ENCODE assay signal across 35 mouse cellular contexts in genomic region chr1:179861776-179862175, GRCm38 (mm10). TPM values are rescaled to one million over a fixed set of nuclear protein-coding genes. Genes with fewer than 3 reads are reported as not detected.
"Had no signal": no experiment of that assay in that cellular context is flagged by ENCODE, and none has a peak within 500 bp of the region (broad histone marks: within the 10 kb centered on the region; RNA-seq: fewer than 3 reads in every experiment).

No protein-coding gene starts in this region.

- H3K36me3 ChIP-seq: limb, embryonic 10.5 days; limb, embryonic 12.5 days; limb, embryonic 13.5 days; limb, embryonic 15.5 days; liver, embryonic 12.5 days; liver, embryonic 13.5 days; liver, embryonic 15.5 days; lung, embryonic 15.5 days; midbrain, embryonic 12.5 days; midbrain, embryonic 13.5 days; midbrain, embryonic 15.5 days; neural tube, embryonic 12.5 days had no signal

- H3K4me3 ChIP-seq: left cerebral cortex, adult 2 months; limb, embryonic 10.5 days; limb, embryonic 12.5 days; limb, embryonic 13.5 days; limb, embryonic 15.5 days; liver, embryonic 12.5 days; liver, embryonic 13.5 days; liver, embryonic 15.5 days; lung, embryonic 15.5 days; midbrain, embryonic 12.5 days; midbrain, embryonic 13.5 days; midbrain, embryonic 15.5 days; myocyte; neural tube, embryonic 12.5 days had no signal

- H3K27me3 ChIP-seq: limb, embryonic 12.5 days; limb, embryonic 13.5 days; limb, embryonic 15.5 days; liver, embryonic 12.5 days; liver, embryonic 13.5 days; liver, embryonic 15.5 days; lung, embryonic 15.5 days; megakaryocyte, embryonic 14.5 days; midbrain, embryonic 12.5 days; midbrain, embryonic 13.5 days; midbrain, embryonic 15.5 days; neural tube, embryonic 12.5 days had no signal

- H3K4me2 ChIP-seq: limb, embryonic 12.5 days; limb, embryonic 13.5 days; limb, embryonic 15.5 days; liver, embryonic 11.5 days; liver, embryonic 12.5 days; liver, embryonic 13.5 days; liver, embryonic 15.5 days; lung, embryonic 14.5 days; lung, embryonic 15.5 days; midbrain, embryonic 12.5 days; midbrain, embryonic 13.5 days; midbrain, embryonic 15.5 days; neural tube, embryonic 12.5 days had no signal

- H3K27ac ChIP-seq: left cerebral cortex, adult 2 months; limb, embryonic 10.5 days; limb, embryonic 12.5 days; limb, embryonic 13.5 days; limb, embryonic 15.5 days; liver, embryonic 12.5 days; liver, embryonic 13.5 days; liver, embryonic 14.5 days; liver, embryonic 15.5 days; lung, embryonic 15.5 days; macrophage; midbrain, embryonic 12.5 days; midbrain, embryonic 13.5 days; midbrain, embryonic 15.5 days; neural tube, embryonic 12.5 days had no signal

- H3K4me1 ChIP-seq: limb, embryonic 15.5 days; midbrain, embryonic 12.5 days; midbrain, embryonic 13.5 days; midbrain, embryonic 15.5 days had no signal

- DNase-seq: left cerebral cortex, postnatal 4 days; liver; liver, embryonic 13.5 days; liver, postnatal 0 days; lung, adult 18-20 months; lung, adult 2 months; lung, embryonic 14.5 days; lung, postnatal 10 days; lung, postnatal 14 days; lung, postnatal 36 days; lung, postnatal 4 days; midbrain, embryonic 14.5 days had no signal

- ATAC-seq: liver, embryonic 12.5 days; liver, postnatal 0 days; lung, postnatal 0 days; midbrain, embryonic 13.5 days; midbrain, embryonic 15.5 days; midbrain, embryonic 16.5 days had no signal

- H3K9me3 ChIP-seq: limb, embryonic 10.5 days; limb, embryonic 13.5 days; limb, embryonic 15.5 days; liver, embryonic 12.5 days; liver, embryonic 13.5 days; liver, embryonic 15.5 days; lung, embryonic 15.5 days; megakaryocyte, embryonic 14.5 days; midbrain, embryonic 12.5 days; midbrain, embryonic 13.5 days; midbrain, embryonic 15.5 days; neural tube, embryonic 12.5 days had no signal

- H3K9ac ChIP-seq: limb, embryonic 12.5 days; limb, embryonic 13.5 days; limb, embryonic 15.5 days; liver, embryonic 12.5 days; liver, embryonic 13.5 days; liver, embryonic 14.5 days; liver, embryonic 15.5 days; liver, postnatal 0 days; lung, embryonic 14.5 days; lung, embryonic 15.5 days; midbrain, embryonic 12.5 days; midbrain, embryonic 13.5 days; midbrain, embryonic 15.5 days; neural tube, embryonic 12.5 days had no signal

RNA-seq across cellular contexts. Expression of gene Gm10518, which starts 58.6 kb away (rescaled TPM):
- polyA plus RNA-seq: limb, embryonic 14.5 days; liver, adult 2 months; lung, adult 2 months; lung, embryonic 14.5 days; lung, embryonic 15.5 days; lung, embryonic 16.5 days; lung, postnatal 0 days; macrophage; midbrain, embryonic 14.5 days; midbrain, embryonic 16.5 days; midbrain, postnatal 0 days had no signal
